Mouse (Mus musculus) neural tube, embryonic 12.5 days (tissue): ENCODE measurements at regions not wholly inside any gene's neighbourhood (a gene's known extent, or its start where the extent isn't known, plus 50 kb on each side); places are given as distances from the start of the nearest gene placed in this dataset.

Experiments used
- ATAC-seq: fragments of 200-750 bp; cut with Nextera tagmentation; 2 replicates; pipeline ENCODE4 v1.8.0; 2017; ENCODE audit warnings: low read depth, mild to moderate bottlenecking, moderate TSS enrichment, moderate library complexity; ENCODE audit not compliant: low FRiP score
- H3K27ac ChIP-seq: fragments of 300-500 bp; sonication (generic); 2 replicates; pipeline ENCODE4 v1.5.1; 2016
- H3K27me3 ChIP-seq: fragments of 300-500 bp; sonication (generic); replicated peaks from 2 replicates; pipeline ENCODE4 v1.6.1; 2016; ENCODE audit warnings: mild to moderate bottlenecking
- H3K36me3 ChIP-seq: fragments of 300-500 bp; sonication (generic); 2 replicates; pipeline ENCODE4 v1.6.1; 2016; ENCODE audit warnings: mild to moderate bottlenecking
- H3K4me1 ChIP-seq: fragments of 300-500 bp; sonication (generic); 2 replicates; pipeline ENCODE4 v1.6.1; 2016
- H3K4me2 ChIP-seq: fragments of 300-500 bp; sonication (generic); replicated peaks from 2 replicates; pipeline ENCODE4 v1.6.1; 2016; ENCODE audit warnings: mild to moderate bottlenecking
- H3K4me3 ChIP-seq: fragments of 300-500 bp; sonication (generic); 2 replicates; pipeline ENCODE4 v1.5.1; 2016
- H3K9ac ChIP-seq: fragments of 300-500 bp; sonication (generic); 2 replicates; pipeline ENCODE4 v1.6.1; 2016; ENCODE audit warnings: mild to moderate bottlenecking
- H3K9me3 ChIP-seq: fragments of 300-500 bp; sonication (generic); 2 replicates; pipeline ENCODE4 v1.6.1; 2016; ENCODE audit warnings: mild to moderate bottlenecking
- WGBS: fragments of 180-500 bp; shearing (Covaris S2); methylation state at CpG from one replicate; pipeline ENCODE4 v1.1.7; 2016; 5-methylcytosine and 5-hydroxymethylcytosine counted together

DNA sequence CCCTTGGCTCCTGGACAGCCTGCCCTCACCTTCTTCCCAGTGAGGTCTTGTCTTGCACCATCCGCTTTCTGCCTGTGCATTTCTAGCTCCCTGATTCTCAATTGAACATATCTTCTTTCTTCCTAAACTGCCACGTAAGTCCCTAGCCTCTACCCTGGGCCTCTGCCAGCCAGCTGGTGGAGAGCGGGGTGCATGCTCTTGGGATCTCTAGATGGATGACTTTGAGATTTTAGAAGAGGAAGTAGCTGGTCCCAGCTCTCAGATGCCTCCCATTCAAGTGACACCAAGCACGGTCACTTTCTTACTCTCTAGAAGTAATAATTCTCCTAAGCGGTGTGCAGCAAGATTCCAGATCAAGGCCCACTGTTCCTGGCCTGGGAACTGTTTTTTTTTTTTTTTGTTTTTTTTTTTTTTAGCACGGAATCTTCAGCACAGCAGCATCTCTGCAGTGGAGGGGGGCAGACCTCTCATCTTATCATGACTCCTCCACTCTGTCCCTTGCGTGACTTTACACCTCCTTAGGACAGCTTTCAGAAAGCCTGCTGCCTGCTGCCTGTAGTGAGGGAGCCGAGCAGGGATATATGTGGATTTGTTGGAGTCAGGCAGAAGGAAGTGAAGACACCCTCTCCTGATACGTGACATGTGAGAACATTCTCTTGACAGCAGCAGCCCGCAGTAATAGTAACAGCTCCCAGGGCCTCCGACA is 453.6 kb upstream of the Zmiz1 start:
- Histone ChIP-seq H3K9ac (no peak overlapping the region), H3K27ac (no peak overlapping the region), H3K36me3 (no peaks in the 10 kb centered on the region), H3K4me2 (no peak overlapping the region), H3K4me1 (no peaks in the 10 kb centered on the region), H3K9me3 (no peaks in the 10 kb centered on the region), H3K27me3 (no peaks in the 10 kb centered on the region), H3K4me3 (no peak overlapping the region)
- no peak for ATAC-seq
- 85% methylated on average over 11 of the region's 11 CpGs for WGBS

DNA sequence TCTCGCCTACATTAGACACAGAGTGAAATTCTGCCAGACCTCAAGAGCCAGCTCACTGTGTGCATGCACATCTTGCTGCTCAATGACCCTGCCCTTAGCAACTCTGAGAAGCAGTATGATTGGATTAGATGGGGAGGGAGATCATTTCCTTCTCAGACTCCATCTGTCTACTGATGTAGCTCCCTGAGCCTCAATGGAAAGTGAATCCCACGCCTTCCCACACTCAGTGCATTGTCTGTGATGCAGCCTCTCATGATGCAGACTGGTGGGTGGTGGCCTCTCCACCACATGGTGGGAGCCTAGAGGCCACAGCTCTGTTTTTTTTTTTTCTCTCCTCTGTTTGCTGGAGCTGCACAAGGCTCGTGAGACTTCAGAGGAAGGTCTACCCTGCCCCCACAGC is 447.1 kb upstream of the Zmiz1 start:
- no peaks in the 10 kb centered on the region for H3K27me3 ChIP-seq
- no peak overlapping the region for H3K27ac ChIP-seq
- no peak for ATAC-seq
- WGBS = 69% methylated on average over 3 of the region's 3 CpGs
- no peak overlapping the region for H3K4me3 ChIP-seq
- no peaks in the 10 kb centered on the region for H3K9me3 ChIP-seq
- no peak overlapping the region for H3K4me2 ChIP-seq
- peaks cover 22% of the 10 kb centered on the region for H3K4me1 ChIP-seq
- H3K9ac ChIP-seq = no peak overlapping the region
- H3K36me3 ChIP-seq = no peaks in the 10 kb centered on the region

DNA sequence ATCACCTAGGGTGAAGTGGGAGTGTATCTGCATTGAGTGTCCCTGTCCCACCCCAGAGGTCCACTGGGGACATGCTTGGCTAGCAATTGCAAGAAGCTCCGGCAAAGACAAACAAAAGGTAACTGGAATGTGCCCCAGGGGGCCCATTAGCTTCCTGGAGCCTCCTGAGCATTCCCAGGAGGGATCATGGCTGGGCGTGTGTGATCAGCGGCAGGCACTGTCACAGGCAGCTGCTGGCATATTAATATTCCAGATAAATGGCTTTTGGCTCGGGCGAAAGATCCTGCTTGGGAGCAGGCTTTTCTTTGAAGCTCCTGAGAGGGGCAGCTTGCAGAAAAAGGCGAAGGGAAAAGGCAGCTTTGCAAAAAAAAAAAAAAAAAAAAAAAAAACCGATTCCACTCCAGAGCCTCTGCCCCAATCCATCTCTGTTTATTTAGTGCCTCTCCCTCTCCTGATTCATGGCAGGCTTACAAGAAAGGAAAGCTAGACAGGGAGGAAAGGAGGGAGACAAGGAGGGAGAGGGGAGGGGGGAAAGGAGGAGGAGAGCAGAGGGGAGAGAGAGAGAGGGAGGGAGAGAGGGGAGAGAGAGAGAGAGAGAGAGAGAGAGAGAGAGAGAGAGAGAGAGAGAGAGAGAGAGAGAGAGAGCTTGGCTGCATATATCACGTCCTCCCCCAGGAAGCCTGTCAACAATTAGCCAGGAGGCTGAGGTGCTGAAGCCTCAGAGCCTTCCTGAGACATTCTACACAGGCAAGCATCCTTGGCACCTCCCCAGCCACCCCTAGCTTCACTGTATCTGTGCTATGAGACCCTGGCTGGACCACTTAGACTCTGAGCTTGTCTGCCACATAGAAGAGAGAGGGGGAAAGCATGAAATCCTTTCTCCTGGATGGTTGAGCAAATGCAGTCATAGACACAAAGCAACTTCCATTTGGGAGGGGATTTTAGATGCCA is 443.4 kb upstream of the Zmiz1 start:
- peaks cover 25% of the 10 kb centered on the region for H3K4me1 ChIP-seq
- H3K9ac ChIP-seq = 0 out of 2 replicates have a peak overlapping the region, but pooled peaks have one; percentile 26
- H3K4me3 ChIP-seq = no peak overlapping the region
- H3K27me3 ChIP-seq = no peaks in the 10 kb centered on the region
- H3K9me3 ChIP-seq = no peaks in the 10 kb centered on the region
- under 1% methylated on average over 8 of the region's 8 CpGs for whole genome bisulfite sequencing
- peak overlapping the region; percentile 39 for H3K4me2 ChIP-seq
- peak overlapping the region; percentile 83 for H3K27ac ChIP-seq
- ATAC-seq = peak; percentile 69
- H3K36me3 ChIP-seq = no peaks in the 10 kb centered on the region

DNA sequence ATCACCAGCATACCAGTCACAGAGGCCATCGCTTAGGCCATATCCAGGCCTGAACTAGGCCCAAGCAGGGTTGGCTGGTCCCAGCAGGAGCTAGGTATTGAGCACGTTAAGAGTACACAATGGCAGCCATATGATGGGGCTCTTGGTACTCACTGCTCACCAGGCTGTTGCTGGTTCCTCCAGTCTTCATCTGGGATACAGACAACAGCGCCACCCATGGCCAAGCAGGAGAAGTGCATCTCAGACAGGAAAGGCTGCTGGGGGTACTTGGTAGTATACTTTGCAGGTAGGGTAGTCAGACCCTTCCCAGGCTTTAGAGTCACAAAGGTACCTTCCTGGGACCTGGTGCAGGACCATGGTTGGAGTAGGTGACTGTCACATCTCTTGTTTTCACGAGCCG is 441.1 kb upstream of the Zmiz1 start:
- ATAC-seq = no peak
- Histone ChIP-seq H3K4me1 (peaks cover 25% of the 10 kb centered on the region), H3K9me3 (no peaks in the 10 kb centered on the region), H3K27me3 (no peaks in the 10 kb centered on the region), H3K4me3 (no peak overlapping the region), H3K9ac (no peak overlapping the region), H3K4me2 (no peak overlapping the region), H3K27ac (no peak overlapping the region), H3K36me3 (no peaks in the 10 kb centered on the region)
- WGBS = 66% methylated on average over 5 of the region's 5 CpGs

DNA sequence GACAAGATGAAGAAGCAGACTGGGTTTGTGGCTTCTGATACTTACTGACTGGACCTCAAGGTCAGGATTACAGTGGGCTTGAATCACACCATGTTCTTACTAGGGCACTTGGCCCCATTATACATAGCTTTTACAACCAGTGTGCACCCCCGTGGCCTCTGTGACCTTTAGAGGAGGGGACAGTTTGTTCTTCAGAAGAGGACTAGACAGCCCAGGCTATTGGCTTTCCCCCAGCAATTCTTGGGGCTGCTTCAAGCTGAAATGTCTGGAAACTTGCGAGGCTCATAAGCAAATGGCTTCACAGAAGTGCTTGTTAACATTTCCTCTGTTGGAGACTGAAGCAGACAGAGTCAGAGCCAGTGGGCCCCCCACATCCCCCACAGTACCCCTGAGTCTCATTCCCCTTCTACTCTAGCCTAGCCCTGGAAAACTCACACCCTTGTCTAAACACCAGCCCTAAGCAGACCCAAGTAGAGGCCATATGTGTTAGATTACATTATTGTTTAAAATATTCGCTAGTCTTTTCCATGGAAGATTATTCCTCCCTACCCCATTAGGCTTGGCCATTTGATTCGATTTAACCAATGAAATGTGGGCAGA is 439.6 kb upstream of the Zmiz1 start:
- H3K27me3 ChIP-seq = no peaks in the 10 kb centered on the region
- H3K36me3 ChIP-seq = no peaks in the 10 kb centered on the region
- H3K4me2 ChIP-seq = no peak overlapping the region
- no peak overlapping the region for H3K27ac ChIP-seq
- no peak overlapping the region for H3K9ac ChIP-seq
- no peak overlapping the region for H3K4me3 ChIP-seq
- ATAC-seq = no peak
- 73% methylated on average over 4 of the region's 4 CpGs for WGBS
- H3K9me3 ChIP-seq = no peaks in the 10 kb centered on the region
- peaks cover 25% of the 10 kb centered on the region for H3K4me1 ChIP-seq

DNA sequence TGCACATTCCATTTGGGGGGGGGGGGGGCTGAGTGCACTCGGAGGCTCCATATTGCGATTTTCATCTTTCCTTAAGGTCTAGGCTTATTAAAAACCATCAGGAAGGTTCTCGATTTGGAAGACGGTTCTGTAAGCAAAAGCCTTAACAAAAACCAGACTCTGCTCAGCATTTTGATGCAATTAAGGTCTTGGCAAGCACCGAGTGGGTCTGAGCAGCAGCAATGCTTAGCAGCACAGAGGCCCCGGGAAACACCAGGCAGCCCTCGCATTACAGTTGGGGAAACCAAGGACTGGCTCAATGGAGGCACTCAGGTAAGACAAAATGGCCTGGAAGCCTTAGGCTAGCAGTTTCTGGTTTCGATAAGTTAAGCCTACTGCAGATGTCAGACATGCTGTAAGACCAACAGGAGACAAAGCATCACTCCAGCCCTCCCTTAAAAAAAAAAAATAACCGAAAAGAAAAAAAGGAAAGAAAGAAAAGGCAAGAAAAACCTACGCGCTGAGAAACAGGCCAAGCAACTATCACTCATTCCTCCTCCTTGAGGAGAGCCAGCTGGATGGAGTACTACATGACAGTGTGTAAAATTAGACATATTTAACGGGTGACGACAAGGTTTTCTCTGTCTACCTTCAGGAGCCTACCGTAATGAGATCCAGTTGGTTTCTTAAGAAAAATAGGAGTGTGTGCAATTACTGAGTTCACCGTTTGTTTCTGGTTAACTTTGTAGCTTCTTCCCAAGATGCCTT is 436.3 kb upstream of the Zmiz1 start:
- Histone ChIP-seq H3K27me3 (no peaks in the 10 kb centered on the region), H3K9me3 (no peaks in the 10 kb centered on the region), H3K4me3 (no peak overlapping the region), H3K4me2 (no peak overlapping the region), H3K9ac (no peak overlapping the region), H3K4me1 (no peaks in the 10 kb centered on the region), H3K27ac (no peak overlapping the region), H3K36me3 (no peaks in the 10 kb centered on the region)
- WGBS = 90% methylated on average over 15 of the region's 15 CpGs
- no peak for ATAC-seq

DNA sequence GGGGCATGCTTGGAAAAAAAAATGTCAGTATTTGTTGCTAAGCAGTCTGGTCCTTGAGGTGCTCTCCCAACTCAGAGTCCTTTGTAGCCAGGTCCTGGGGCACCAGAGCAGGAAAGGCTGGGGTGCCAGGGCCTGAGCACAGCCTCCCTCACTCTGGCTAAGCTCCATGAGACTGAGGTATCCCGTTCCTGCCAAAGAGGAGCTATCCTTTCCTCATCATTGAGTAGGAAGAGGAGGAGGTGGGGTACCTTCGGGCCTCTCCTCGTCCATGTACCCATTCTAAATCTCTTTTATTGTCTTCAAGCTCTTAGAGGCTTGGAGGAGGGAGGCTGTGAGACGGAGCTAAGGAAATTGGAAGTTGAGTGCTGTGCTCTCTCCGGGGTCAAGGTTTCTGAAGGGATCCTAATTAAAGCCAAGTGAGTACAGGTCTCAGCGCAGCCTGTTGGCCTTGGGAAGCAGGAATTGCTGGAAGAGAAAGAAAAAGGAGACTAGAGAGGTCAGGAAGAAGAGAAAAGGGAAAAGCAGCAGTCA is 435.6 kb upstream of the Zmiz1 start:
- Histone ChIP-seq H3K4me3 (no peak overlapping the region), H3K9me3 (no peaks in the 10 kb centered on the region), H3K4me2 (no peak overlapping the region), H3K4me1 (no peaks in the 10 kb centered on the region), H3K27ac (no peak overlapping the region), H3K27me3 (no peaks in the 10 kb centered on the region), H3K36me3 (no peaks in the 10 kb centered on the region), H3K9ac (no peak overlapping the region)
- ATAC-seq = no peak
- 64% methylated on average over 6 of the region's 6 CpGs for WGBS

DNA sequence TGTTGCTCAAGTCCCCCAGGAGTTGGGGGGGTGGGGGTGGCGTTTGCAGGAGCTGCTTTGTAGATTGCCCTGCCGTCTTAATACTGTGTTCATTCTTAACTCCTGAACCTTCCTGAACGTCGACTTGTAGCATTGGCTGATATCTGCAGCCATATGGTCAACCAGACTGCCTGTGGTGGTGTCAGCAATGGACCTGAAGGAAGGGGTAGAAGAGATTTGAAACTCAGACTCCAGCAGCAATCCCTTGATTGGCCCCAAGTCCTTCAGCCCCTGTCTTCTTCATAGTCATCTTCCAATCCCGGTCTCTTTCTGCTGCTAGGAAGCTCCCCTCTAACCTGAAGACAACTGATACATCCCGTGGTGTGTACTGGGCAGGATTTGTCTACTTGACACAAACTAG is 433.9 kb upstream of the Zmiz1 start:
- Histone ChIP-seq H3K36me3 (no peaks in the 10 kb centered on the region), H3K4me2 (no peak overlapping the region), H3K9me3 (no peaks in the 10 kb centered on the region), H3K27ac (no peak overlapping the region), H3K9ac (no peak overlapping the region), H3K4me3 (no peak overlapping the region), H3K4me1 (peaks cover 5% of the 10 kb centered on the region; the same call in 1 of the 2 replicates), H3K27me3 (no peaks in the 10 kb centered on the region)
- 91% methylated on average over 6 of the region's 6 CpGs for WGBS
- no peak for ATAC-seq

DNA sequence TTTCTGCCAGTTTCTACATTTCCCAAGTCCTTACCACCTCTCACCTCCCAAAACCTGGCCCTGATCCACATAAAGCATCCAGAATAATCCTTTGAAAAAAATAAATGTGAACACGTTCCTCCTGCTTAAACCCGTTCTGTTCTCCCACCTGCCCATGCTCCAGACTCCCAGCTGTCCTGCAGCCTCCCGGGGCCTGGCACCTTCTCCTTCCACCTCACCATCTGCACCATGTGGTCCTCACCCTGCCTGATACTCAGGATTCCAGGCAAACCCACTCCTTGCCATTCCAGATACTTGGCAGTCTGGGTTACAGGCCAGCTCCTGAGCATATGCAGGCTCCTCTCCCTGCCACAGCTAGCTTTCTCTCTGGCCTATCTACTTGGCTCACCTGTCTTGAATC is 431.9 kb upstream of the Zmiz1 start:
- Histone ChIP-seq H3K27ac (no peak overlapping the region), H3K4me3 (no peak overlapping the region), H3K4me1 (peaks cover 19% of the 10 kb centered on the region; the same call in 1 of the 2 replicates), H3K27me3 (no peaks in the 10 kb centered on the region), H3K9me3 (no peaks in the 10 kb centered on the region), H3K36me3 (no peaks in the 10 kb centered on the region), H3K9ac (no peak overlapping the region), H3K4me2 (no peak overlapping the region)
- ATAC-seq = no peak
- 82% methylated on average over 3 of the region's 3 CpGs for WGBS

DNA sequence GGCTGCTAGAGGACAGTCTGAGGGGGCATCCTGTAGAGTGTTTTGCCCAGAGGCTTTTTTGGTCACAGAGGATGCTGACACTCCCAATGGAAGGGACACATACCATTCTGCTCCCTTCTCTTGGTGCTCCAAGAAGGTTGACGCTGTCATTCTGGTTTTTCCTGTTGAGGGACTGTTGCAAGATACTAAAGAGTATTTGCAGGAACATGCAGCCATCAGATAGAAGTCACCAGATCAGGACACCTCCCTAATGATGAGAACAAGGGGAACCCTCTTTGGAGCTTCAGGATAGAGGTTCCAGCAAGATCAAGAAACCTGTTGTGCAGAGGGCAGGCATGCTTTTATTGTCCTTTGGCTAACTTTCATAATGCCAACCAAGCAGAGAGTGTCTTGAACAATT is 431.1 kb upstream of the Zmiz1 start:
- H3K27ac ChIP-seq = no peak overlapping the region
- ATAC-seq = no peak
- no peak overlapping the region for H3K9ac ChIP-seq
- H3K4me1 ChIP-seq = peaks cover 27% of the 10 kb centered on the region
- H3K4me3 ChIP-seq = no peak overlapping the region
- H3K27me3 ChIP-seq = no peaks in the 10 kb centered on the region
- no peaks in the 10 kb centered on the region for H3K9me3 ChIP-seq
- 89% methylated on average over 1 of the region's 1 CpGs for WGBS
- H3K4me2 ChIP-seq = no peak overlapping the region
- no peaks in the 10 kb centered on the region for H3K36me3 ChIP-seq

DNA sequence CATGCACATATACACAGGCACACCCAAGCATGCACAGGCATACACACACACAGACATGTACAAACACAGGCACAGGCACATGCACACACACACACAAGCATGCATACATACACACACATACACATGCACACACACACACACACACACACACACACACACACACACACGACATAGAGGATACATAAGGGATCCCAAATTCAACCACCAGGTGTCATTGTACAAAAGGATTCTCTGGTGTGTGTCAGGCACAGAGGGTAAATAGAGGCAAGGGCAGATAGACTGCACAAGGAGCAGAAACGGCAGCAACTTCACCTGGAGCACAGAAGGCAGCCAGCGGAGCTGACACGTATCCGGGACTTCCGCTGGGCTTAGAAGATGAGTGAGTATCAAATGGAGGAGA is 428.1 kb upstream of the Zmiz1 start:
- peak overlapping the region; percentile 29; the same call in 1 of the 2 replicates for H3K27ac ChIP-seq

More for the DNA sequence above, 428.1 kb upstream of the Zmiz1 start:
- Histone ChIP-seq H3K4me3 (no peak overlapping the region), H3K4me1 (peaks cover 28% of the 10 kb centered on the region), H3K9ac (no peak overlapping the region), H3K36me3 (no peaks in the 10 kb centered on the region), H3K9me3 (no peaks in the 10 kb centered on the region), H3K27me3 (no peaks in the 10 kb centered on the region), H3K4me2 (no peak overlapping the region)
- no peak for ATAC-seq
- WGBS = 87% methylated on average over 6 of the region's 6 CpGs
